Mouse (Mus musculus): ENCODE data around the gene Lrrc55.

- TF ChIP-seq CTCF (IDR thresholded peaks at IDR 0.05) (no peak), EP300 (IDR thresholded peaks at IDR 0.05) (no peak)
These were observed 40.9 kb downstream of the Lrrc55 start for GRCm38 (mm10) chr2:85156136-85156535.

All from lung, postnatal 0 days (tissue).